Mouse (Mus musculus) T-helper 1 cell (primary cell): Measurements from ENCODE around the gene F5.

ENCODE experiments used
- in situ Hi-C: fragments of 300-600 bp; cut with MboI, MseI; formaldehyde crosslinking; loops from one replicate; pipeline ENCODE4 v1.15.1; 2025; ENCODE audit warnings: high pct_unique_total_duplicates

The F5 gene

GRCm38 (mm10) chr1:164158571-164158970 lies 6.9 kb downstream of the F5 start:
- in situ Hi-C loops: no loop called here

- in situ Hi-C loops: no loop called here
Observed at GRCm38 (mm10) chr1:164159781-164160180, 8.1 kb downstream of the F5 start.

DNA sequence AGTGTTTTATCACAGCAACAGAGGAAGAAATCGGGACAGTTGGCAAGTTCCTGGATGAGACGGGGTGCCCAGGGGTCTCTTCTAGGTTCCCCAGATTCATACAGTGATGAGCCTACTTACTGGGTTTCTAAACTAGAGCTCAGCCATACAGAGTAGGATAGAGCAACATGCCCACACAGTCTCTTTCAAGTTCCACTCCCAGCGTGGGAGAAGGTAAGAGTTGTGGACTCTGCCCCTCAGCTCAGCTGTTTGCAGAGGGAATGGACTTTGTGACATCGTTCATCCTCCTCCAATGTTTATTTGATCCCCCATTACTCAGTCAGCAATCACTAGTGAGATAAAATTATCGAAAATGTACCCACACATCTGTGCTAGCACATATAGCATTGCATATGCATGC lies 11.1 kb downstream of the F5 start:
- in situ Hi-C loops: no loop called here

- in situ Hi-C loops: no loop called here
Observed at GRCm38 (mm10) chr1:164168818-164169217, 17.2 kb downstream of the F5 start.

- in situ Hi-C loops: no loop called here
Observed at GRCm38 (mm10) chr1:164170434-164170833, 18.8 kb downstream of the F5 start.

- in situ Hi-C loops: no loop called here
Observed at GRCm38 (mm10) chr1:164173145-164173544, 21.5 kb downstream of the F5 start.

- in situ Hi-C loops: no loop called here
Observed at GRCm38 (mm10) chr1:164176856-164177255, 25.2 kb downstream of the F5 start.

DNA sequence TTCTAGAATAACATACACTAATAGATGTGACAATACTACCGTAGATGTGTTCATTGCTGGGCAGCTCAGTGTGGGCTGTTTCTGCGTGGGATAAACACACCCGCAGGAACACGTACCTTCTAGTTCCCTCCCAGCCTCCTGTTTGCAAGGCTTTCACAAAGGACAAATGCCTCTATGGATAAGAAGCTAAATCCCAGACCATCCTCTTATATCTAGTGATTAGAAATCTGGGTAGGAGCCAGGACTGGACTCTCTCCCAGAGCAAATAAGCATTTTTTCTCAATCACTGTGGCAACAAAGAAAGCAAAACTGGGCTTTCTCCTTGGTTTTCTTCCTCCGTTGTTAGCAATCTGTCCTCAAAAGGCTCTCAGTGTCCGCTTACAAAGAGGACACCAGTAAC lies 26.8 kb downstream of the F5 start:
- in situ Hi-C loops: no loop called here

DNA sequence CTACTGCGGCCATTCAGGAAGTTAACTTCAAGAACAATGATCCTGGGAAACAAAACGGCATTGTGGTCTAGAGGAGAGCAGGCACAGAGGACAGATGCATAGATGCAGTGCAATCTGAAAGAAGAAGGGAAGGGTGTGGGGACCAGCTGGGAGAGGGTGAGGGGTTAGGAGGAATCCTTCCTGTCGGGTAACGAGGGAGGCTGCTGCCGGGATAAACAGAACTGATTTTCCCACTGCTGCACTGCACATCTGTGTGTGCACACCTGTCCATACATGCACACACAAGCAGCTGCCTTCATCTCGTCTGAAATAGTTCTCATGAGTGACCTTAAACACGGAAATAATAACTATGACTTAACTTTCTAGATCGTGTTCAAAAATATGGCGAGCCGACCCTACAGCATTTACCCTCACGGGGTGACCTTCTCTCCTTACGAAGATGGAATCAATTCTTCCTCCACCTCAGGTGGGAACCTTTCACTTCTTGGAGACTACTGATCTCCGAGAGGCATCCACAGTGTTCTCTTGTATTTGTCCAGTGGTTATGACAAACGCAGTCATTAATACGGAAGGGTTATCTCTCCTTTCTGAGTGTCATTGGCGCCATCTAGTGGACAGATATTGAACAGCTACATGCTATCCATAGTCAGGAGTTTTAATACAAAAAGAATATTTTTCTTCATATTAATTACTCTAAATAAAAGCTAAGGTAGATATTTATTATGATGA lies 32.7 kb downstream of the F5 start:
- in situ Hi-C loops: no loop called here

GRCm38 (mm10) chr1:164184871-164185223 lies 33.2 kb downstream of the F5 start:
- in situ Hi-C loops: no loop called here

DNA sequence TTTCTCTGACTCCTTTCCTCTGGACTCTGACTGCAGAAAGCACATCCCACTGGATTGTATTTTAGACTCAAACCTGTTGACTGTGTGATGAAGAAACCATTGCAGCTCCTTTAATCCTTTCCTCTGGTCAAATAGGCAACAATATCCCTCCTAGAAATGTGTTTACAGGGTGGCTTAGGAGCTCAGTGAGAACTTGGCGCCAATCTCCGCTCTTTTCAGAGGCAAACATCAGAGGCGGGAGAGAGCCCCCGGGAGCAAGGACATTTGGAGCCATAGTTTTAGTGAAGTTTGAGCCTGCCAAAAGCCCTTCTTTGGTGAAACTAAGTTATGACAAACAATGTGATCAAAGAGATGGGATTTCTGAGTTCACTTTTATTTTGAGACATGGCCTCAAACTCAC lies 33.7 kb downstream of the F5 start:
- in situ Hi-C loops: no loop called here

- in situ Hi-C loops: no loop called here
Observed at GRCm38 (mm10) chr1:164187002-164187560, 35.4 kb downstream of the F5 start.

- in situ Hi-C loops: no loop called here
Observed at GRCm38 (mm10) chr1:164199551-164199950, 47.9 kb downstream of the F5 start.

GRCm38 (mm10) chr1:164208437-164208836 lies 56.8 kb downstream of the F5 start:
- in situ Hi-C loops: no loop called here

DNA sequence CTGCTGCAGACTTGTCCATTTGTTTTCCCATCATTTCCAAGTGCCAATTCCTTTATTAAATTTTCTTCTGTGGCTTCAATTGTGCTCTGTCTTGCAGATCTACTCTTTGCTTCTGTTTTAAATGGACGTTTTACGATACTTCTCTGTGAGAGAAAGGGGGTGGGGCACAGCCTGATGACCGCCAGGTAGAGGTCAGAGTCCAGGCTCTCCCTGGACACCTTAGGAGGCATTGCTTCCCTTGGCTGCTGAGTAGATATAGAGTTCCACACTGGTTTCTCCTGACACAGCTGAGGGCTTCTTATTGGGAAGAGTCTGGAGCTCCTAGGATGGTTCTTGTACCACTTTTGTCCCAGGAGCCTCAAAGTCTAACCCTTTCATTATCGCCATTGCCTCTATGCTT lies 59.3 kb downstream of the F5 start:
- in situ Hi-C loops: no loop called here

- in situ Hi-C loops: no loop called here
Observed at GRCm38 (mm10) chr1:164212686-164213085, 61.0 kb downstream of the F5 start.

DNA sequence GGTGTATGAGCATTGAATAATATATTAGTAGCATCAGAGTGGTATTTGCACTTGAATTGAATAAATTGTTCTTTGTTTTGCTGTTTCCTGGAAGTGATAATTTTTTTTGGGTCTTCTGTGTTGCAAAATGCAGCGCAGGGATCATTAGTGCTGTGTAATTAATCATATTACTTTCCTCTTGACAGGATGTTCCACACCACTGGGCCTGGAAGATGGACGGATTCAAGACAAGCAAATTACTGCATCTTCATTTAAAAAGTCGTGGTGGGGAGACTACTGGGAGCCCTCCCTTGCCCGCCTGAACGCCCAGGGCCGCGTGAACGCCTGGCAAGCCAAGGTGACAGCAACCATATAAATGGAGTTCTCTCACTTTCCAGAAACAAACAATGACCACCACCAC lies 62.6 kb downstream of the F5 start:
- in situ Hi-C loops: no loop called here

GRCm38 (mm10) chr1:164215097-164215496 lies 63.5 kb downstream of the F5 start:
- in situ Hi-C loops: no loop called here

DNA sequence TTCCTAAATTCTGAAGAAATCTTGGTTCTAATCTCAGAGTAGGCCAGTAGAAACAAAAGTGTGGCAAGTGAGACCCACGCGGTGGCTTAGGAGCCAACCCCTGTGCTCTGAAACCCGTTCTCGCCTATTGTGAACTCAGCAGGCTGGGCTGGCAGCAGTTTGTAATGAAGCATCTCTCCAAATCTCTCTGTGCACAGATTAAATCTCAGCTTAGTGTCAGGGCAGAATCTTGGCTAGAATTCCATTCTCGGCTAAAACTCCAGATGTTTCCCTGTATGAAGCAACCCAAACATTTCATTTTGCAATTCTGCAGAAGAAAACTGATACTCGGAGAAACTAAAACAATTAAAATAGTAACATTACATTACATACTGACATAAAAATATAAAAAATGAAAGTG lies 63.9 kb downstream of the F5 start:
- in situ Hi-C loops: no loop called here

GRCm38 (mm10) chr1:164217791-164218685 lies 66.4 kb downstream of the F5 start:
- in situ Hi-C loops: no loop called here

DNA sequence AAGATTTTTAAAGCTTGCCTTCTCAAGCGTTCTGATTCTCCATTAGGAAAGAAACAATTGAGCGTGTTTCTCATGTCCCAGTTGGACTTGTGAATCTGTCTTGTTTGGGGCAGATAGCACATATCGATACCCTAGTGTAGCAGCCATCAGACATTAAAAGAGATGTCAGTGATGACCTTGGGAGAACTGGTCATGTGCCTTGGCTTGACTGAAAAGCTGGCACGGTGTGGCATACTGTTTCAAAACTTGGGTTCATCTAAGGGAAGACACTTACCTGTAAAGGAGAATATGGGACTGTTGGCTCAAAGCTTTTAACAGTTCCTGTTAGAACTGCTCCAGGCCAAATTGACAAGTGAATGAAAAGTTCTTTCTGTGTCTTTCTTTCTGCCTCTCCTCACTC lies 68.6 kb downstream of the F5 start:
- in situ Hi-C loops: no loop called here

GRCm38 (mm10) chr1:164223089-164223488 lies 71.5 kb downstream of the F5 start:
- in situ Hi-C loops: no loop called here
